Mouse (Mus musculus) erythroid progenitor cell, adult 5-6 weeks (primary cell): ENCODE data around the gene Wfdc10. TPM values are rescaled to one million over a fixed set of nuclear protein-coding genes. Genes with fewer than 3 reads are reported as not detected.
"Not testable (repeated sequence)": the region's sequence is repeated elsewhere in the genome, so short reads cannot be mapped to it uniquely, and the experiment has no call there.

ENCODE experiments used
- ATAC-seq: replicated peaks from 2 replicates; pipeline ENCODE4 v1.8.0; 2016; ENCODE audit warnings: moderate number of reproducible peaks, mild to moderate bottlenecking, moderate TSS enrichment, inconsistent platforms; ENCODE audit not compliant: poor library complexity, low FRiP score, severe bottlenecking
- total RNA-seq, 2 experiments: library from RNA; stranded (forward) in 1 of 2; stranded (reverse) in 1 of 2; fragments of 150-400 nt in 1 of 2; fragments of 186-747, 209-891 nt in 1 of 2; gene quantifications; 2 replicates each; pipeline versions ENCODE4 v1.2.3 to v1.2.4; 2015 to 2017; ENCODE audit warnings: low replicate concordance in 2 of 2

Gene Wfdc10
- not detected in 2 replicates for total RNA-seq (2015; ENCODE audit: low replicate concordance)
- not detected in 2 replicates for total RNA-seq (2017; ENCODE audit: low replicate concordance)

GRCm38 (mm10) chr2:164655858-164656257 lies at the start of gene Wfdc10:
Wfdc10 (plus strand) TSS chr2:164656046.
- peak; percentile 83 for ATAC-seq

GRCm38 (mm10) chr2:164608781-164609180 lies 47.1 kb upstream of the Wfdc10 start:
- no peak for ATAC-seq

GRCm38 (mm10) chr2:164613471-164613870 lies 42.4 kb upstream of the Wfdc10 start, which contains the start of the genes Wfdc6b and Wfdc8:
Wfdc6b (plus strand) TSS chr2:164613522.
Wfdc8 (minus strand) TSS chr2:164613626.
- ATAC-seq, result not testable (repeated sequence)

GRCm38 (mm10) chr2:164615386-164615785 lies 40.5 kb upstream of the Wfdc10 start:
- ATAC-seq, result no peak

GRCm38 (mm10) chr2:164619050-164619449 lies 36.8 kb upstream of the Wfdc10 start:
- ATAC-seq, result no peak

- ATAC-seq, result no peak
Observed at GRCm38 (mm10) chr2:164621775-164622174, 34.1 kb upstream of the Wfdc10 start.

- no peak for ATAC-seq
Observed at GRCm38 (mm10) chr2:164635266-164635665, 20.6 kb upstream of the Wfdc10 start.

GRCm38 (mm10) chr2:164638696-164639095 lies 17.1 kb upstream of the Wfdc10 start, which contains the start of gene Wfdc16:
Wfdc16 (minus strand) TSS chr2:164638796.
- ATAC-seq, result no peak

GRCm38 (mm10) chr2:164641129-164641528 lies 14.7 kb upstream of the Wfdc10 start:
- no peak for ATAC-seq

GRCm38 (mm10) chr2:164641881-164642673 lies 13.8 kb upstream of the Wfdc10 start:
- ATAC-seq, result no peak

GRCm38 (mm10) chr2:164656483-164656882 lies 637 bp downstream of the Wfdc10 start, which contains the start of gene Wfdc9:
Wfdc9 (minus strand) TSS chr2:164656583.
- no peak for ATAC-seq

- no peak for ATAC-seq
Observed at GRCm38 (mm10) chr2:164664851-164665250, 9.0 kb downstream of the Wfdc10 start.

- no peak for ATAC-seq
Observed at GRCm38 (mm10) chr2:164670261-164670660, 14.4 kb downstream of the Wfdc10 start.

- no peak for ATAC-seq
Observed at GRCm38 (mm10) chr2:164670938-164671337, 15.1 kb downstream of the Wfdc10 start.

- no peak for ATAC-seq
Observed at GRCm38 (mm10) chr2:164673987-164674386, 18.1 kb downstream of the Wfdc10 start, which contains the start of gene Wfdc11. Wfdc11 (minus strand) TSS chr2:164674087.

GRCm38 (mm10) chr2:164676103-164676502 lies 20.3 kb downstream of the Wfdc10 start:
- no peak for ATAC-seq

GRCm38 (mm10) chr2:164676916-164677685 lies 21.3 kb downstream of the Wfdc10 start:
- no peak for ATAC-seq

GRCm38 (mm10) chr2:164678848-164679625 lies 23.2 kb downstream of the Wfdc10 start:
- peak; percentile 73 for ATAC-seq

GRCm38 (mm10) chr2:164679906-164680305 lies 24.1 kb downstream of the Wfdc10 start:
- no peak for ATAC-seq

- no peak for ATAC-seq
Observed at GRCm38 (mm10) chr2:164684807-164685206, 29.0 kb downstream of the Wfdc10 start, which contains the start of gene Wfdc13. Wfdc13 (plus strand) TSS chr2:164685107.
